Comparison of ENCODE assay signal across 26 mouse cellular contexts in genomic region chr6:35191198-35191597, GRCm38 (mm10). TPM values are rescaled to one million over a fixed set of nuclear protein-coding genes. Genes with fewer than 3 reads are reported as not detected.
DNase-seq lines count a peak whose midpoint lies in the region; ATAC-seq and TF ChIP-seq lines count a peak whose summit lies in the region.
"Had no signal": no experiment of that assay in that cellular context is flagged by ENCODE, and none has a peak within 500 bp of the region (broad histone marks: within the 10 kb centered on the region; RNA-seq: fewer than 3 reads in every experiment).

No protein-coding gene starts in this region.

- no peak for TF ChIP-seq CTCF in heart, adult 2 months (IDR thresholded peaks at IDR 0.05)

- WGBS in heart, adult 2 months, result 89% methylated on average over 8 of the region's 8 CpGs

- H3K4me1 ChIP-seq in heart, adult 2 months (ENCODE audit: control insufficient read depth, insufficient read depth, low read length), result no peaks in the 10 kb centered on the region
- H3K4me1 ChIP-seq: heart, embryonic 13.5 days; limb, embryonic 15.5 days had no signal

- H3K27me3 ChIP-seq in heart, adult 2 months (ENCODE audit: control insufficient read depth, insufficient read depth, low read length), result no peaks in the 10 kb centered on the region
- H3K27me3 ChIP-seq: heart, embryonic 13.5 days; limb, embryonic 15.5 days; megakaryocyte, embryonic 14.5 days had no signal

- no peaks in the 10 kb centered on the region for H3K79me2 ChIP-seq in heart, adult 2 months (replicated peaks; ENCODE audit: control insufficient read depth, insufficient read depth, low read length)

- intact Hi-C loops in heart, adult 2 months (cut with DNase I), result no loop called here

- TF ChIP-seq EP300 in heart, adult 2 months (IDR thresholded peaks at IDR 0.05; ENCODE audit: insufficient read depth, low read depth, low read length), result no peak

- TF ChIP-seq POLR2A in heart, adult 2 months (IDR thresholded peaks at IDR 0.05; ENCODE audit: insufficient read depth, low read depth, low read length), result no peak

- no peaks in the 10 kb centered on the region; the same call in 1 of the 2 replicates for H3K36me3 ChIP-seq in heart, adult 2 months (ENCODE audit: control insufficient read depth, insufficient read depth, low read length)

- H3K4me3 ChIP-seq in heart, adult 2 months, result no peak overlapping the region
- H3K4me3 ChIP-seq: heart, embryonic 13.5 days; layer of hippocampus, adult 2 months; limb, embryonic 15.5 days; megakaryocyte, embryonic 14.5 days had no signal

- no peak overlapping the region for H3K9ac ChIP-seq in heart, adult 2 months (ENCODE audit: low read depth, low read length)
- H3K9ac ChIP-seq: heart, embryonic 13.5 days; limb, embryonic 15.5 days; liver, postnatal 0 days had no signal

- no peak overlapping the region for H3K27ac ChIP-seq in heart, adult 2 months
- H3K27ac ChIP-seq: heart, embryonic 13.5 days; hindbrain, postnatal 0 days; layer of hippocampus, adult 2 months; limb, embryonic 15.5 days had no signal

- peak; percentile 67 for DNase-seq in CD4-positive helper T cell, adult 2 months (ENCODE audit: low read depth, low spot score)
- DNase-seq in NIH3T3 (ENCODE audit: low read depth), result peak; percentile 15
- peak; percentile 88 for DNase-seq in thymus, postnatal 0 days (ENCODE audit: low spot score)
- DNase-seq in heart, adult 2 months, result no peak
- no peak for DNase-seq in adrenal gland, postnatal 4 days (ENCODE audit: low spot score in 2 of 2)
- DNase-seq in gastrocnemius, postnatal 25 days, result no peak
- no peak for DNase-seq in kidney, postnatal 25 days
- DNase-seq: adrenal gland, adult 8-10 months; cerebellum, adult 11 months; cerebellum, postnatal 10 days; embryo, embryonic 11 days; heart, postnatal 36 days; kidney, adult 2 months; kidney, postnatal 10 days; layer of hippocampus, postnatal 36 days; liver, postnatal 0 days; lung, postnatal 10 days; midbrain, embryonic 14.5 days; right cerebral cortex, postnatal 14 days had no signal

- ATAC-seq in inflammation-experienced regulatory T-cells, adult 6 months, result peak; percentile 61
- ATAC-seq: forebrain, embryonic 16.5 days; hindbrain, postnatal 0 days; liver, postnatal 0 days had no signal

RNA-seq across cellular contexts. Expression of gene Nup205, which starts 14.0 kb away (rescaled TPM):
- polyA plus RNA-seq in inflammation-experienced regulatory T-cells, adult 6 months (2017; shearing (Covaris generic)), result 10 to 100 TPM; 13.8 to 20.1 (median 17.3) TPM
- 25.0 and 30.0 TPM in 2 replicates for polyA plus RNA-seq in thymus, postnatal 0 days (2015; fragmentation: Nextera tagmentation; extraction: Ambion mirVana)
- 10 to 100 TPM; 12.4 to 14.9 TPM for total RNA-seq in heart, adult 2 months (2021)
- 5.6 and 13.7 TPM in 2 replicates for polyA plus RNA-seq in heart, adult 2 months (2012; rRNA removed)
- total RNA-seq in adrenal gland, postnatal 4 days (2021), result 10 to 100 TPM; 44.1 to 55.1 TPM
- 10 to 100 TPM in 1 of 2 experiments, 1 to 10 TPM in 1; 9.9 to 11.0 TPM for total RNA-seq in gastrocnemius, postnatal 25 days (2021)

RNA-seq across cellular contexts. Expression of gene Cnot4, which starts 57.7 kb away (rescaled TPM):
- polyA plus RNA-seq in inflammation-experienced regulatory T-cells, adult 6 months (2017; shearing (Covaris generic)), result 10 to 100 TPM; 47.0 to 73.9 (median 50.1) TPM
- polyA plus RNA-seq in thymus, postnatal 0 days (2015; fragmentation: Nextera tagmentation; extraction: Ambion mirVana), result 30.4 and 30.6 TPM in 2 replicates
- 10 to 100 TPM; 21.9 to 23.4 TPM for total RNA-seq in heart, adult 2 months (2021)
- 11.0 and 15.5 TPM in 2 replicates for polyA plus RNA-seq in heart, adult 2 months (2012; rRNA removed)
- 10 to 100 TPM; 25.0 to 26.0 TPM for total RNA-seq in adrenal gland, postnatal 4 days (2021)
- total RNA-seq in gastrocnemius, postnatal 25 days (2021), result 10 to 100 TPM; 24.2 to 24.4 TPM

Comparison
In these comparisons a context has a peak if more than half of its experiments do, and no peak if none do; other contexts are left out.
1. DNase-seq: peak in CD4-positive helper T cell, adult 2 months (single experiment), NIH3T3 (single experiment) and thymus, postnatal 0 days (single experiment); none in heart, adult 2 months (0 of 2), adrenal gland, postnatal 4 days (0 of 2), gastrocnemius, postnatal 25 days (single experiment) and kidney, postnatal 25 days (0 of 2).